Mouse (Mus musculus): ENCODE results near the gene Lrrc4b. TPM values are rescaled to one million over a fixed set of nuclear protein-coding genes. Genes with fewer than 3 reads are reported as not detected.

The Lrrc4b gene
- 1.2 and 1.7 TPM in 2 replicates for polyA plus RNA-seq (2016; fragmentation: Nextera tagmentation; extraction: Ambion mirVana)

- no peaks in the 10 kb centered on the region for H3K9me3 ChIP-seq
- peak within 1 kb of the TSS; percentile 62 for H3K4me3 ChIP-seq
- peaks cover 81% of the 10 kb centered on the region for H3K27me3 ChIP-seq (ENCODE audit: insufficient read depth, poor library complexity, severe bottlenecking)
- H3K4me1 ChIP-seq: peaks cover 24% of the 10 kb centered on the region
- peak within 1 kb of the TSS; percentile 59; the same call in 1 of the 2 replicates for H3K27ac ChIP-seq
- WGBS: 2% methylated on average over 66 of the region's 69 CpGs
- no peaks in the 10 kb centered on the region for H3K36me3 ChIP-seq
- no peak for DNase-seq (ENCODE audit: low spot score)
Observed at GRCm38 (mm10) chr7:44428968-44429521, at the start of gene Lrrc4b. TSS of gene Lrrc4b (plus strand) at chr7:44429018.

GRCm38 (mm10) chr7:44382541-44382940, 46.3 kb upstream of the Lrrc4b start:
- H3K36me3 ChIP-seq: no peaks in the 10 kb centered on the region
- no peaks in the 10 kb centered on the region for H3K9me3 ChIP-seq
- H3K4me3 ChIP-seq: no peak overlapping the region
- WGBS: 75% methylated on average over 12 of the region's 12 CpGs
- H3K27me3 ChIP-seq (ENCODE audit: insufficient read depth, poor library complexity, severe bottlenecking): peaks cover 61% of the 10 kb centered on the region
- peaks cover 17% of the 10 kb centered on the region for H3K4me1 ChIP-seq
- DNase-seq (ENCODE audit: low spot score): no peak
- no peak overlapping the region for H3K27ac ChIP-seq

- WGBS: 1% methylated on average over 33 of the region's 33 CpGs
- Histone ChIP-seq H3K4me3 (peak within 1 kb of the TSS; percentile 64), H3K36me3 (no peaks in the 10 kb centered on the region), H3K27ac (no peak within 1 kb of the TSS), H3K27me3 (ENCODE audit: insufficient read depth, poor library complexity, severe bottlenecking) (peaks cover 68% of the 10 kb centered on the region), H3K4me1 (peaks cover 11% of the 10 kb centered on the region), H3K9me3 (no peaks in the 10 kb centered on the region)
- DNase-seq (ENCODE audit: low spot score): no peak
Observed at GRCm38 (mm10) chr7:44383980-44384715, 44.7 kb upstream of the Lrrc4b start, which contains the start of gene Syt3. TSS of gene Syt3 (plus strand) at chr7:44384102.

GRCm38 (mm10) chr7:44384716-44385059, 44.1 kb upstream of the Lrrc4b start:
- Histone ChIP-seq H3K4me1 (peaks cover 11% of the 10 kb centered on the region), H3K9me3 (no peaks in the 10 kb centered on the region), H3K4me3 (peak overlapping the region; percentile 64), H3K27me3 (ENCODE audit: insufficient read depth, poor library complexity, severe bottlenecking) (peaks cover 71% of the 10 kb centered on the region), H3K27ac (no peak overlapping the region), H3K36me3 (no peaks in the 10 kb centered on the region)
- WGBS: under 1% methylated on average over 17 of the region's 17 CpGs
- no peak for DNase-seq (ENCODE audit: low spot score)

- peak within 1 kb of the TSS; percentile 64 for H3K4me3 ChIP-seq
- peaks cover 76% of the 10 kb centered on the region for H3K27me3 ChIP-seq (ENCODE audit: insufficient read depth, poor library complexity, severe bottlenecking)
- H3K27ac ChIP-seq: no peak within 1 kb of the TSS
- no peaks in the 10 kb centered on the region for H3K36me3 ChIP-seq
- WGBS: 72% methylated on average over 12 of the region's 12 CpGs
- H3K4me1 ChIP-seq: peaks cover 11% of the 10 kb centered on the region
- no peak for DNase-seq (ENCODE audit: low spot score)
- H3K9me3 ChIP-seq: no peaks in the 10 kb centered on the region
Observed at GRCm38 (mm10) chr7:44385720-44386119, 43.1 kb upstream of the Lrrc4b start, which contains the start of gene 1700008O03Rik. TSS of gene 1700008O03Rik (minus strand) at chr7:44385820.

GRCm38 (mm10) chr7:44391831-44392230, 37.0 kb upstream of the Lrrc4b start:
- peaks cover 66% of the 10 kb centered on the region for H3K27me3 ChIP-seq (ENCODE audit: insufficient read depth, poor library complexity, severe bottlenecking)
- H3K4me1 ChIP-seq: 0 out of 2 replicates have a peak, but pooled peaks cover 3% of the 10 kb centered on the region

GRCm38 (mm10) chr7:44392341-44392740, 36.5 kb upstream of the Lrrc4b start:
- H3K36me3 ChIP-seq: no peaks in the 10 kb centered on the region
- no peak overlapping the region for H3K4me3 ChIP-seq
- WGBS: 86% methylated on average over 14 of the region's 14 CpGs
- peaks cover 62% of the 10 kb centered on the region for H3K27me3 ChIP-seq (ENCODE audit: insufficient read depth, poor library complexity, severe bottlenecking)
- DNase-seq (ENCODE audit: low spot score): no peak
- no peaks in the 10 kb centered on the region for H3K9me3 ChIP-seq
- no peak overlapping the region for H3K27ac ChIP-seq
- 0 out of 2 replicates have a peak, but pooled peaks cover 3% of the 10 kb centered on the region for H3K4me1 ChIP-seq

More at GRCm38 (mm10) chr7:44391831-44392230, 37.0 kb upstream of the Lrrc4b start:
- Histone ChIP-seq H3K9me3 (no peaks in the 10 kb centered on the region), H3K27ac (no peak overlapping the region), H3K4me3 (no peak overlapping the region), H3K36me3 (no peaks in the 10 kb centered on the region)
- WGBS: 76% methylated on average over 4 of the region's 4 CpGs
- DNase-seq (ENCODE audit: low spot score): no peak

GRCm38 (mm10) chr7:44393284-44393683, 35.5 kb upstream of the Lrrc4b start:
- DNase-seq (ENCODE audit: low spot score): no peak
- Histone ChIP-seq H3K4me1 (0 out of 2 replicates have a peak, but pooled peaks cover 3% of the 10 kb centered on the region), H3K27ac (no peak overlapping the region), H3K9me3 (no peaks in the 10 kb centered on the region), H3K4me3 (no peak overlapping the region), H3K36me3 (no peaks in the 10 kb centered on the region), H3K27me3 (ENCODE audit: insufficient read depth, poor library complexity, severe bottlenecking) (peaks cover 53% of the 10 kb centered on the region; the same call in 1 of the 2 replicates)
- 82% methylated on average over 17 of the region's 17 CpGs for WGBS

- peaks cover 17% of the 10 kb centered on the region for H3K4me1 ChIP-seq
- H3K27ac ChIP-seq: 0 out of 2 replicates have a peak overlapping the region, but pooled peaks have one; percentile 38
- peak; percentile 92 for DNase-seq (ENCODE audit: low spot score)
- no peak overlapping the region for H3K4me3 ChIP-seq
- H3K27me3 ChIP-seq (ENCODE audit: insufficient read depth, poor library complexity, severe bottlenecking): 0 out of 2 replicates have a peak, but pooled peaks cover 26% of the 10 kb centered on the region
- 1% methylated on average over 3 of the region's 3 CpGs for WGBS
- no peaks in the 10 kb centered on the region for H3K36me3 ChIP-seq
- H3K9me3 ChIP-seq: no peaks in the 10 kb centered on the region
Observed at GRCm38 (mm10) chr7:44398570-44398969, 30.2 kb upstream of the Lrrc4b start.

GRCm38 (mm10) chr7:44401673-44402072, 27.1 kb upstream of the Lrrc4b start:
- WGBS: 78% methylated on average over 6 of the region's 6 CpGs

GRCm38 (mm10) chr7:44405346-44406014, 23.3 kb upstream of the Lrrc4b start:
- WGBS: 2% methylated on average over 27 of the region's 27 CpGs
- Histone ChIP-seq H3K9me3 (no peaks in the 10 kb centered on the region), H3K27me3 (ENCODE audit: insufficient read depth, poor library complexity, severe bottlenecking) (peaks cover 13% of the 10 kb centered on the region; the same call in 1 of the 2 replicates), H3K4me1 (no peaks in the 10 kb centered on the region), H3K4me3 (peak overlapping the region; percentile 56), H3K36me3 (no peaks in the 10 kb centered on the region), H3K27ac (peak overlapping the region; percentile 78)
- DNase-seq (ENCODE audit: low spot score): peak; percentile 98

More at GRCm38 (mm10) chr7:44401673-44402072, 27.1 kb upstream of the Lrrc4b start:
- H3K9me3 ChIP-seq: no peaks in the 10 kb centered on the region
- no peak overlapping the region for H3K4me3 ChIP-seq
- H3K36me3 ChIP-seq: no peaks in the 10 kb centered on the region
- no peak overlapping the region for H3K27ac ChIP-seq
- H3K4me1 ChIP-seq: peaks cover 14% of the 10 kb centered on the region
- H3K27me3 ChIP-seq (ENCODE audit: insufficient read depth, poor library complexity, severe bottlenecking): peaks cover 8% of the 10 kb centered on the region; the same call in 1 of the 2 replicates
- no peak for DNase-seq (ENCODE audit: low spot score)

GRCm38 (mm10) chr7:44406015-44406355, 22.8 kb upstream of the Lrrc4b start:
- 2% methylated on average over 5 of the region's 5 CpGs for WGBS
- DNase-seq (ENCODE audit: low spot score): no peak
- Histone ChIP-seq H3K4me3 (peak overlapping the region; percentile 56), H3K9me3 (no peaks in the 10 kb centered on the region), H3K36me3 (no peaks in the 10 kb centered on the region), H3K4me1 (no peaks in the 10 kb centered on the region), H3K27ac (peak overlapping the region; percentile 78), H3K27me3 (ENCODE audit: insufficient read depth, poor library complexity, severe bottlenecking) (peaks cover 11% of the 10 kb centered on the region; the same call in 1 of the 2 replicates)

GRCm38 (mm10) chr7:44411144-44411543, 17.7 kb upstream of the Lrrc4b start:
- H3K27me3 ChIP-seq (ENCODE audit: insufficient read depth, poor library complexity, severe bottlenecking): peaks cover 13% of the 10 kb centered on the region; the same call in 1 of the 2 replicates
- 79% methylated on average over 4 of the region's 4 CpGs for WGBS
- no peaks in the 10 kb centered on the region for H3K36me3 ChIP-seq
- no peak for DNase-seq (ENCODE audit: low spot score)
- H3K4me3 ChIP-seq: no peak overlapping the region
- no peaks in the 10 kb centered on the region for H3K9me3 ChIP-seq
- no peaks in the 10 kb centered on the region for H3K4me1 ChIP-seq
- H3K27ac ChIP-seq: no peak overlapping the region
